Mouse (Mus musculus) adrenal gland, postnatal 25 days (tissue): ENCODE data around the gene Pla2r1. TPM values are rescaled to one million over a fixed set of nuclear protein-coding genes. Genes with fewer than 3 reads are reported as not detected.
A peak's percentile ranks its signal among the peaks of the same experiment; 100 is the strongest.

ENCODE experiments used
- DNase-seq: peaks from one replicate; pipeline ENCODE4 v3.0.0; 2021; ENCODE audit warnings: mixed read lengths
- long read RNA-seq: library from polyadenylated mRNA; stranded (forward); transcript quantifications from one replicate; pipeline ENCODE4 v2.0.0, GENCODE M21; 2021
- total RNA-seq: library from RNA; stranded (reverse); gene quantifications from 2 replicates; pipeline ENCODE4 v1.2.3, GENCODE M21; 2021

Pla2r1 gene
- total RNA-seq: 3.4 and 4.4 TPM in 2 replicates
- long read RNA-seq, partial matches to known transcripts: 1 of 1 reads
- long read RNA-seq, other reads (novel, unspliced or antisense): 0 of 1 reads

- DNase-seq: peak; percentile 70
These were observed at the start of gene Pla2r1 for GRCm38 (mm10) chr2:60552902-60553682. Gene Pla2r1 (minus strand): TSS chr2:60553308.

- DNase-seq: no peak
These were observed 48.2 kb upstream of the Pla2r1 start for GRCm38 (mm10) chr2:60601326-60601725.

DNA sequence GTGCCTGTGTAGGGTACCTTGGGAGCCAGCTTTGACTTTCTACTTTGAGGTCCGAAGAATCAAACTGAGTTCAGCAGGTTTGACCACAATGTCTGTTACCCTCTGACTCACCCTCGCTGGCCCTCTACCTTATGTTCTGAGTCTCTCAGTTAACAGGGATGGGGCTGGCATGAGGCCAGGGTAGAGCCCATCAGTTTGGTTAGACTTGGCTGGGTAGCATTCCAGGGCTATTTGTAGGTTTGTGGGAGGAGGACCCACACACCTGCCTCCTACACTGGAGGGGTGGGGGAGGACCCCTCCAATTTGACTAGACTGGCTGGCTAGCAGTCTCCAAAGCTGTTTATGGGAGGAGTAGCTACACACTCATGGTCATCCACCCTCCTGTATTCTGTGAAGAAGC is 47.8 kb upstream of the Pla2r1 start:
- DNase-seq: no peak

GRCm38 (mm10) chr2:60583416-60583815 is 30.3 kb upstream of the Pla2r1 start:
- DNase-seq: no peak

- DNase-seq: no peak
These were observed 1.5 kb upstream of the Pla2r1 start for GRCm38 (mm10) chr2:60554561-60554960.

DNA sequence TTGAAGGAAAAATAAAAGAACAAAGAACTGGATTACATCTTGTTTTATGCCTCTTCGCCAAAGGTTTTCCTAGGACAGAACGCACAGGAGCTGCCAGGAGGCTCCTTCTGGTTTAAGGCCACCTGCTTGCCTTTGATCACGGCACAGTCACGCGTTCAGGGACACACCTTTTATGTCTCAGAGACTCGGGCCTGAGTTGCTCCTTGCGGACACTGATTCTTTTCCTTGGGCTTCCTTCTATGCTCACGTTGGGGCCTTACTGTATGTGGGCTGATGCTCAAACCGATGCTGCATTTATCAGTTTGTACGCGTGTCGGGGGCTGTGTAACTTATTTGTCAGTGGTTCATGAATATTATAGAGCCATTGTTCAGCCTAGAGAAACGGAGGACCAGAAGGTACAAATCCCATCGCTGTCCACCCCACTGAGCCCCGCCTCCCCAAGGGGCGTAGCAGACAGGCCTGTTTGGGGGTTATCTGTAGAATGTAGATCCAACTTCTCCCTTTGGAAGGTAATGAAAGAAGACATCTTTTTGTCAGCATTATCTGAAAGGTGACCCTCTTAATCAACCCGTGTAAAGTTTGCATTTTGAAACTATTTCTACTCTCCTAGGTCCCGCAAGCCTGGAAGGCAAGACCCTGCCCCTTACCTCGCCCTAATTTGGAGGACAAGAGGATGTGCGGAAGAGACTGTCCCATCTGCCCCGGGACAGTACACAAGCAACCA is 769 bp downstream of the Pla2r1 start:
- DNase-seq: no peak

DNA sequence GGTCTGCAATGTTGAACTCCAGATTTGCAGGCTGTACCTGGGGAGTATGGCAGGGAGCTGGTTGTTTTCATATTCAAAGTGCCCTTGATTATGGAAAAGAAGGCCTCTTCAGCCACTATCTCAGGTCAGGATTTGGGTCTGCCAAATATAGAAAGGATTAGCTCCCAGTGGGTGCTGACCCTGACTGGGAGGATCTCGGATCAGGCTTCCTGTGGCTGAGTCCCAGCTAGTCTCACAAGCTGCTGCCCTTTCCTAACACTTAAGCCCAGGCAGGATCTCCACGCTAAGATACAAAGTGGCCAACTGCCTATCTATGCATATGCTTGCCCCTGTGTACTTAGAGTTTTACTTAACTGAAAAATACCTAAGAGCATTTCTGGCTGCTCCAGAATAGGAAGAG is 1.4 kb downstream of the Pla2r1 start:
- DNase-seq: no peak

DNA sequence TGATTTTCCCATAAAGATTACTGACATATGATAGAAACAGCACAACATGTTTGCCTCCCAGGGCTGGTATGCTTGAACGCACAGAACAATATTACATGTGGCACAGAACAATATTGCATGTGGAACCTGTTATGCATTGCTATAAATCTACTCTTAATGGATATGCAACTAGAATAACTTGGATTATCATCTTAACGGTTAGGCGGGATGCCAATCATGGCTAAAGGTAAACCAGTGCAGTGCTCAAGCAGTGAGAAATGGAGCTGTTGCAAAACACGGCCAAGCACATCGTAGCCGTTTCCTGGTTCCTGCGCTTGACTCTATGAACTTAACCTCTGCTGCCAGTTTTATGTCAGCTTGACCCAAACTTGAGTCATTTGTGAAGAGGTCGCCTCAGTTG is 2.6 kb downstream of the Pla2r1 start:
- no peak for DNase-seq

DNA sequence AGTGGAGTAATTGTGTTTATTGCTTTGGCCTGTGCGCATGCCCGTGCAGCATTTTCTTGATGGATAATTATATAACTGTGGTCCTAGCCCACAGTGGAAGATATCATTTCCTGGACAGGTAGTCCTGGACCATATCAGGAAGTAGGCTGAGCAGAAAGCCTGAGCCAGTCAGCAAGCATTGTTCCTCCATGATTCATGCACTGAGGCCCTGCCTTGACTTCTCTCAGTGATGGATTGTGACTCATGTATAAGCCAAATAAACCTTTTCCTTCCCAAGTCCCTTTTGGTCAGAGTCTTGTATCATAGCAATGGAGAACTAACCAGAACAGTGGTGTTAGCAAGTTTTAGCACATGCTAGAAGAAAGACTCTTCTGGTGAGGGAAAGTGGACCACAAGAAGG is 3.3 kb downstream of the Pla2r1 start:
- no peak for DNase-seq

DNA sequence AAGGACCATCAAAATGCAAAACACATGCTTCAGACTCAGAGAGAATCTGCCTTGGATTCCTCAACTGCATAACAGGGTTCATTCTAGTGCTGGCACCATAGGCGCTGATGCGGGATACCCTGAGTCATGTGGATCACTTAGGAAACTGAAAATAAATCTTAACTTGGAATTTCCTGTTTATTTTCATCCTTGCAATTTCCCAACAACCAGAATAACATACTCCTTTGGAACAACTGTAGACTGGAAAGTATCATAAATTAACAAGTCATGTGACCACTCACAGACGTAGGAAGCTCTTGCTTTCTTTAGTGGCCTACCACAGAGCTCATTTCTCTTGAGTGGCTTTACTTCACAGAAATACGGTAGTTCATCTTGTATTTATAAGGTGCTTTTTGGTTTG is 7.0 kb downstream of the Pla2r1 start:
- no peak for DNase-seq

DNA sequence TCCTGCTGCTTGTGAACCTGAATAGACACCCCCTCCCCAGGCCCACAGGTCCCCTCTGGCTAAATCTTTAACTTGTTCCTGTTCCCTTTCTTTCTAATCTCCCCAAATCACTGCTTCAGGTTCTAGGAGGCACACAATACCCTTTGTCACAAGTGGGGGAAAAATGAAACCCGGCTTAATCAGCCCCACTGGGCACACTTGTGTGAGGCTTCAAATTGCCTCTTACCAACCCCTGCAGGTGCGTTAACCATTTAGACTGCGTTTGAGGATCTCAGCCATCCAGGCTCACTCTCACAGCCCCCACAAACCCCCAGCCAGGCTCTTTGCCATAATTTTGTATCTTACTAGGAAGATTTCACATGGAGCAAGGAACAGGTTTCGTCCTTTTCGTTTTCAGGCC is 9.1 kb downstream of the Pla2r1 start:
- DNase-seq: no peak

GRCm38 (mm10) chr2:60541745-60542144 is 11.4 kb downstream of the Pla2r1 start:
- no peak for DNase-seq

DNA sequence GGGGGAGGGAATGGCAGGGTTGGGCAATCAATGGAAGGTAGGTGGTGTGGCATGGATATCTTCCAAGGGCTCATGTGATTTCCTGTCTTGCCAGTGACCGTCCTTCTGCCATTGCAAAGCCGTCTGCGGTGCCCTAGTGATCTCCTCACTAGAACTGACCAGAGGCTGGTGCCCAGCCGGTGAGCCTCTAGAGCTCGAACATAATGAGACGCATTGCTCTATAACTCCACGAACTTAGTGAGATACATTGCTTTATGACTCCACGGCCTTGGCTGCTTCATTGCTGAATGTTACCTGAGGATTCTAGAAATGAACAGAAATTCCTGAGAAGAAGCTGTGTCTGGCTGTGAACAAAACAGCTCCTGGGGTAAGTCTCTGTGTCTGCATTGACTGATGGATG is 12.8 kb downstream of the Pla2r1 start:
- no peak for DNase-seq

- no peak for DNase-seq
These were observed 14.4 kb downstream of the Pla2r1 start for GRCm38 (mm10) chr2:60538710-60539109.

GRCm38 (mm10) chr2:60538274-60538673 is 14.8 kb downstream of the Pla2r1 start:
- DNase-seq: no peak

GRCm38 (mm10) chr2:60534755-60535154 is 18.4 kb downstream of the Pla2r1 start:
- no peak for DNase-seq

- DNase-seq: no peak
These were observed 20.1 kb downstream of the Pla2r1 start for GRCm38 (mm10) chr2:60533026-60533425.

DNA sequence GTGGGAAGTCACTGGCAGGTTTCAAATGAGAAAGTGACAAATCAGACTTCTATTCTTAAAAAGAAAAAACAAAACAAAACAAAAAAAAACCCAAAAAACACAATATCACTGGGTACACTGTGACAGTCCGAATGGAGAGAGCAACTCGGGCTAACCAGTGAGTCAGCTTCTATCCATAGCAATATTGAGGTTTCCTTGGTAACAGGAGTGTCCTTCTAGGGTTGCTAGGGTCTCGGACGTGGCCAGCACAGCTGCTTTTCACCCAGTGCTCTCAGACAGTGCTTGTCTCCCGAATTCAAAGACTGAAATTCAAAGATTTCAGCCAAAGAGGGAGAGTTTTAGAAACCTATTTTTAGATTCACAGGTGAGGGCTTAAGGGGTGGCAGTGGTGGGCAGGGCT is 20.6 kb downstream of the Pla2r1 start:
- no peak for DNase-seq

DNA sequence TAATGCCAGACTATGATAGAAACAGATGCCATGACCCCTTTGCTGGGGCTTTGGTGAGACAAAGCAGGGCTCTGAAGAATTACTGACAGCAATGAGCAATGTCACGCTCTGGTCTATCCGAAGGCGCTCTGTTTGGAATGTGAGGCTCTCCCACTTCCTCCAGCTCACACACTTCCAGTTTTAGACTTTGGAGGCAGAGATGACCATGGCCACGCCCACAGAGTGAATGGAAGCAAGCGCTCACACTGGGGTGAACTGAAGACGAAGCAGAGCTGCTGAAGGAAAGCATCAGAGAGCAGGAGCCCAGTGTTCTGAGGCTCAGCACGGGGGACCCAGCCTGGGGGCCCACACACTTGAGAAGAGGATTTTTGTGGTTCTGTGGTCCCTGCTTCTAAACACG is 37.3 kb downstream of the Pla2r1 start:
- no peak for DNase-seq

GRCm38 (mm10) chr2:60514863-60515262 is 38.2 kb downstream of the Pla2r1 start:
- no peak for DNase-seq

- DNase-seq: no peak
These were observed 42.4 kb downstream of the Pla2r1 start for GRCm38 (mm10) chr2:60510718-60511117.

- no peak for DNase-seq
These were observed 48.0 kb downstream of the Pla2r1 start for GRCm38 (mm10) chr2:60505145-60505544.

DNA sequence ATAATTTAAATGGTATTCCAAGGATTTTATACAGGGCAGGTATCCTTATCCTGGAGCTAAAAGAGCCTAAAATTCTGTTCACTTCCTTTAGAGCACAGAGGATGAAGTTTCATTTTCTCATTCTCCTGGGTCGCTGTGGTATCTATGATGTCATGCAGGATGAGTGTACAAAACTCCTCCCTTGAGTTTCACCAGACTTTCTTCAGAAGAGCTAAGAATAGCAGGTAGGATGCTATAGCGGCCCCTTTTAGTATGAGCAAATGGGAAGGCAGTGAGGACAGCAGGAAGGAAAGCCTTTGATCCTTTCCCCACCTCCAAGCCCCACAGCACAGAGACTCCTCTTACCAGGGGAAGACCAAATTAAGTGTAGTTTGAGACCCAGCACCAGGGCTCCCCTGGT is 48.4 kb downstream of the Pla2r1 start:
- DNase-seq: no peak

DNA sequence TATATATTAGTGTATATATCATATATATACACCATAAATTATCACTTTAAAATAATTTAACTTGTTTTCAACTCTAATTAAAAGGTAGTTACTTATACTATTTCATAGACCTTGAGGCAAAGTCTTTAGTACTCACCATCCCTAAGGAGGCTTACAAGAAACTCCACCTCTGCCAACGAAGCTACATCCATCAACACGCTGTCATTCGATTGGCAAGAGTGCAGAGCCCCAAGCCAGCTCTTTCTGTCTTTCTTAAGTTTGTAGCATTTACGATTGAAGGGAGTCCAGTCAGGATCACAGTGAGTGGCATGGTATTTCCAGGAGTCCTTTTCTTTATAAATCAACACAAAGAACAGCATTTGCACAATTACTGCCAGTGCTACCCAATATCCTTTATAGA is 49.1 kb downstream of the Pla2r1 start:
- DNase-seq: no peak
